Mouse (Mus musculus): ENCODE data around the gene Clstn2. TPM values are rescaled to one million over a fixed set of nuclear protein-coding genes. Genes with fewer than 3 reads are reported as not detected.

The Clstn2 gene
- total RNA-seq, 4 experiments from 2014 or later: 0.51 to 0.90 (median 0.85) TPM

- no peak for DNase-seq (ENCODE audit: low spot score in 2 of 2)
Observed at GRCm38 (mm10) chr9:97686826-97687425, 346.1 kb downstream of the Clstn2 start.

GRCm38 (mm10) chr9:97685664-97686063 lies 347.3 kb downstream of the Clstn2 start:
- DNase-seq (ENCODE audit: low spot score in 2 of 2): no peak

- DNase-seq (ENCODE audit: low spot score in 2 of 2): no peak
Observed at GRCm38 (mm10) chr9:97679878-97680277, 353.1 kb downstream of the Clstn2 start.

GRCm38 (mm10) chr9:97679106-97679505 lies 353.9 kb downstream of the Clstn2 start:
- no peak for DNase-seq (ENCODE audit: low spot score in 2 of 2)

GRCm38 (mm10) chr9:97677075-97677474 lies 355.9 kb downstream of the Clstn2 start:
- DNase-seq (ENCODE audit: low spot score in 2 of 2): no peak

GRCm38 (mm10) chr9:97672681-97673080 lies 360.3 kb downstream of the Clstn2 start:
- no peak for DNase-seq (ENCODE audit: low spot score in 2 of 2)

- DNase-seq (ENCODE audit: low spot score in 2 of 2): no peak
Observed at GRCm38 (mm10) chr9:97672224-97672623, 360.8 kb downstream of the Clstn2 start.

- no peak for DNase-seq (ENCODE audit: low spot score in 2 of 2)
Observed at GRCm38 (mm10) chr9:97670666-97671065, 362.3 kb downstream of the Clstn2 start.

- no peak for DNase-seq (ENCODE audit: low spot score in 2 of 2)
Observed at GRCm38 (mm10) chr9:97660989-97661388, 372.0 kb downstream of the Clstn2 start.

- no peak for DNase-seq (ENCODE audit: low spot score in 2 of 2)
Observed at GRCm38 (mm10) chr9:97658736-97659135, 374.2 kb downstream of the Clstn2 start.

GRCm38 (mm10) chr9:97648409-97648808 lies 384.6 kb downstream of the Clstn2 start:
- no peak for DNase-seq (ENCODE audit: low spot score in 2 of 2)

GRCm38 (mm10) chr9:97645746-97646145 lies 387.2 kb downstream of the Clstn2 start:
- DNase-seq (ENCODE audit: low spot score in 2 of 2): no peak

- no peak for DNase-seq (ENCODE audit: low spot score in 2 of 2)
Observed at GRCm38 (mm10) chr9:97642396-97642795, 390.6 kb downstream of the Clstn2 start.

GRCm38 (mm10) chr9:97639967-97640549 lies 392.9 kb downstream of the Clstn2 start:
- no peak for DNase-seq (ENCODE audit: low spot score in 2 of 2)

GRCm38 (mm10) chr9:97638683-97639354 lies 394.2 kb downstream of the Clstn2 start:
- DNase-seq (ENCODE audit: low spot score in 2 of 2): no peak

- DNase-seq (ENCODE audit: low spot score in 2 of 2): no peak
Observed at GRCm38 (mm10) chr9:97635351-97635750, 397.6 kb downstream of the Clstn2 start.

- DNase-seq (ENCODE audit: low spot score in 2 of 2): no peak
Observed at GRCm38 (mm10) chr9:97634831-97635230, 398.1 kb downstream of the Clstn2 start.

- no peak for DNase-seq (ENCODE audit: low spot score in 2 of 2)
Observed at GRCm38 (mm10) chr9:97629180-97629579, 403.8 kb downstream of the Clstn2 start.

- no peak for DNase-seq (ENCODE audit: low spot score in 2 of 2)
Observed at GRCm38 (mm10) chr9:97628361-97628908, 404.5 kb downstream of the Clstn2 start.

GRCm38 (mm10) chr9:97627916-97628315 lies 405.1 kb downstream of the Clstn2 start:
- no peak for DNase-seq (ENCODE audit: low spot score in 2 of 2)

- DNase-seq (ENCODE audit: low spot score in 2 of 2): no peak
Observed at GRCm38 (mm10) chr9:97610566-97610965, 422.4 kb downstream of the Clstn2 start.

- no peak for DNase-seq (ENCODE audit: low spot score in 2 of 2)
Observed at GRCm38 (mm10) chr9:97603729-97604128, 429.3 kb downstream of the Clstn2 start.
